Mouse (Mus musculus) liver, postnatal 0 days (tissue): ENCODE results near the gene Cnnm3.

Source experiments
- CTCF ChIP-seq: sonication (generic); IDR thresholded peaks from 2 replicates; pipeline ENCODE4 v1.5.1; 2016; ENCODE audit warnings: antibody characterized with exemption, low read depth
- EP300 ChIP-seq: IDR thresholded peaks from 2 replicates; pipeline ENCODE4 v1.6.1; 2016; ENCODE audit warnings: antibody characterized with exemption, low read depth, mild to moderate bottlenecking

DNA sequence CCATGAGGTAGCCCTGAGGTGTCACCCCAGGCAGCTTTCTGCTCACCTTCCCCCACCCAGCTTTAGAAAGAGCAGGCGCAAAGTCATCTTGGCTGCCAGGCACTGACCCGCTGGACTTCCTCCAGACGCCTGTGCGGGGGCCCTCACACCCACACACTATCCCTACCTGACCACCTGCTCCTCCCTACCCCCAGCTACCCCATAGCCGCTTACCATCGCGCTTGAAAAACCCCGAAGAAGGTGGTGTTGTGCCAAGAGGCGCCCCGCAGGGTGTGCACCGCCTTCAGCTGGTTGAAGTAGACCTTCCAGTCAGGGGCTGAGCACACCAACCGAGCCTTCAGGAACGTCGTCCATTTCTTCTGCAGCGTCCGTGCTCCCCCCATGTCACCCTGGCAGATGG, 40.8 kb downstream of the Cnnm3 start:
- TF ChIP-seq CTCF: no peak
- no peak for TF ChIP-seq EP300
